Mouse (Mus musculus) gastrocnemius, postnatal 36 days (tissue): ENCODE results near the gene Rnf212b. TPM values are rescaled to one million over a fixed set of nuclear protein-coding genes. Genes with fewer than 3 reads are reported as not detected.
"Not testable (repeated sequence)": the region's sequence is repeated elsewhere in the genome, so short reads cannot be mapped to it uniquely, and the experiment has no call there.

Experiments
- DNase-seq, 2 experiments: peaks; one replicate each; pipeline ENCODE4 v3.0.0; 2022
- intact Hi-C: fragments of 180-260 bp; cut with DNase I; formaldehyde crosslinking; loops from one replicate; pipeline ENCODE4 v1.15.1; 2025
- long read RNA-seq, 2 experiments: library from polyadenylated mRNA; stranded (forward); transcript quantifications; one replicate each; pipeline ENCODE4 v2.0.0; 2021
- total RNA-seq, 2 experiments: library from RNA; stranded (reverse); gene quantifications; 2 replicates each; pipeline ENCODE4 v1.2.3; 2021

The Rnf212b gene
- total RNA-seq: 1 to 10 TPM; 2.2 TPM
- long read RNA-seq, experiment 1, partial matches to known transcripts: 0 of 8 reads
- long read RNA-seq, experiment 1, other reads (novel, unspliced or antisense): 8 of 8 reads
- long read RNA-seq, experiment 2, partial matches to known transcripts: 1 of 7 reads
- long read RNA-seq, experiment 2, other reads (novel, unspliced or antisense): 6 of 7 reads

- intact Hi-C loops: no loop called here
- no peak for DNase-seq
Measured at GRCm38 (mm10) chr14:54813991-54814390, at the start of gene Rnf212b. Gene Rnf212b (plus strand): TSS chr14:54814141.

DNA sequence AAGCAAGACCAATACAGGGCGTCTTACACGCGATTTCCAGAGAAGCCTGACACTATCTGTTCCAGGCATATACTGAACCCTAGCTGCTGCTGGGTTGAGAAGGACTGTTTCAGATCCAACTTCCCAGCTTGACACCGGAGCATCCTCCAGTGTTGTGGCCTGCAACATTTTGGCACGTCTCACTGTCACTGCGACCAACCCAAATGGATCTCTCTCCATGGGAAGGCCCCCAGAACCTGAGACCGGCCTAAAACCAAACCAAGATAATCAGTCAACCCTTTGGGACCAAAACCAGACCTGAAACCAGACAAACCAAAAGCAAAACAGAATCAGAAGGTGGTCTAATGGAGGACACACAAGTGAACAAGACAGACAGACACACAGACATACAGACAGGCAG is 47.0 kb upstream of the Rnf212b start:
- intact Hi-C loops, DNase-seq: not testable (repeated sequence)

- intact Hi-C loops: no loop called here
- DNase-seq: no peak
Measured at GRCm38 (mm10) chr14:54768314-54769067, 45.5 kb upstream of the Rnf212b start.

DNA sequence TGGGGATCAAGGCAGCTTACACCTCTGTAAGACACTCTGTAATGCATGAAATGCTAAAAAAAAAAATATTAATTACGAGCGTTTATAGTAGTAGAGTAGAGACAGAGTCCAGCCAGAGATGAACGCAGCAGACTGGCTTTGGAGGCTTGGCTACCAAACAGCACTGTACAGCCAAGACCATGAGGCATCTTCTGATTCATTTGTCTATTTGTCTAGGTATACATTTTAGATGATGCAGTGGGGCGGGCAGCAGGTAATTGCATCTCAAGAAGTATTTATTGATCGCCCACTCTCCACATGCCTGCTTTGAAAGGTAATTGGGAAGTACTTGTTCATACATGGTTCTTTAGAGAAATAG is 44.9 kb upstream of the Rnf212b start:
- intact Hi-C loops: no loop called here
- DNase-seq: no peak

DNA sequence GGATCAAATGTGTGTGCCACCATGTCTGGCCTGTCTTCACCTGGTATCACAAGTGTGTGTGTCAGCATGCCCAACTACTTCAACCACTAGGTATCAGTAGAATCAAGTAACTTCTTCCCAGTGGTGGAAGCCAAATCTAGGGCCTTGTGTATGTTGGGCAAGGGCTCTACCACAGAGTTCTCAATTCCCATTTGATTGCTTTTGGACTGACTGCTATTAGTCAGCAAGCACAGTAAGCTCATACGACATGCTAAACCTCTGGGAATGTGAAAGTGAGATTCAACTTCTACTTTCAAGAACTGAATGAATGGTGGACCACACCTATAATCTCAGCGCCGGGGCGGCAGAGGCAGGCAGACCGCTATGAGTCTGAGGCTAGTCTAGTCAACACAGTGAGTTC is 43.6 kb upstream of the Rnf212b start:
- intact Hi-C loops: no loop called here

GRCm38 (mm10) chr14:54772333-54772856 is 41.5 kb upstream of the Rnf212b start:
- DNase-seq: no peak
- intact Hi-C loops: no loop called here

More for the DNA sequence above, 43.6 kb upstream of the Rnf212b start:
- no peak for DNase-seq

DNA sequence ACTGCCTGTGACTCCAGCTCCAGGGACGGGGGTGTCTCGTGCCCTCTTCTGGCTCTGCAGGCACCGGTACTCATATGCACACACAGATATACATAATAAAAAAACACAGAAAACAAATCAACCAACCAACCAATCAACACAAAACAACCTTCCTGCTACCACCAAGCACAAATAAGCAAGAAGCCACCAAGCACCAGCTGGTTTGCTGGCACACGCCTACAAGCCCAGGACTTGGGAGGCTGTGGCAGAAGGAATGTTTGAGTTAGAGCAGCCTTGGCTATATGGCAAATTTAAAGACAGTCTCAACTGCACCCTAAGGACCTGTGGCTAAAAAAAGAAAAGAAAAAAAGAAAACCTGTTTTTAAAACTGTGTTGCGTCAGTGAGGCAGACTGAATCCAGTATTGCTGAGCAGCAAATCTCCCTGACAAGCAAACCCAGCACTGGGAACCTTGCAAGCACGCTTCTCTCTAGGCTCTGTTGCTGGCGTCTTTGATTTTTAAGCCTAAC is 38.4 kb upstream of the Rnf212b start:
- DNase-seq: no peak
- intact Hi-C loops: no loop called here

- intact Hi-C loops: no loop called here
Measured at GRCm38 (mm10) chr14:54776768-54777167, 37.2 kb upstream of the Rnf212b start.

GRCm38 (mm10) chr14:54777893-54778292 is 36.0 kb upstream of the Rnf212b start:
- DNase-seq: no peak
- intact Hi-C loops: no loop called here

More at GRCm38 (mm10) chr14:54776768-54777167, 37.2 kb upstream of the Rnf212b start:
- DNase-seq: no peak

DNA sequence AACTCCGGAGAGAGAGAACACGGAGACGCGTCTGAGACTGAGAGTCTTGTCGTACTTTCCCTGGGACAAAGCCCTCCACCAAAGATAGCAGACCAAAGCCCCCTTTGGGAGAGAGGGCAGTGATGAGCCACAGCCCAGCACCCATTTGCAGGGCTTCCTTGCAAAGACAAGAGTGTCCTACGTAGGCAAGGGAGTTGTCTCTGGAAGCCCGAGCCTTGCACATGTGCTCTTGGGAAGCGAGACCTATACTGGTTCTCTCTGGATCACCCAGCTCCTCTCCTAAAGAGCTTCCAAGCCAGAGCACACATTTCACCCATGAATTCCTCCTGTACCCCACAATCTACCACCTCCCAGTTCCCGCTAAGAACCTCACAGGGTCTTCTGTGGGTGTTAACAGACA is 33.9 kb upstream of the Rnf212b start:
- no peak for DNase-seq
- intact Hi-C loops: loop anchor here (2.0 kb wide), 1 partner anchor 31 kb away; no protein-coding TSS in a partner anchor

- intact Hi-C loops: loop anchor here (2.0 kb wide), 1 partner anchor 32 kb away; no protein-coding TSS in a partner anchor
- DNase-seq: peak; percentile 38 to 56
Measured at GRCm38 (mm10) chr14:54780836-54781609, 32.9 kb upstream of the Rnf212b start.

DNA sequence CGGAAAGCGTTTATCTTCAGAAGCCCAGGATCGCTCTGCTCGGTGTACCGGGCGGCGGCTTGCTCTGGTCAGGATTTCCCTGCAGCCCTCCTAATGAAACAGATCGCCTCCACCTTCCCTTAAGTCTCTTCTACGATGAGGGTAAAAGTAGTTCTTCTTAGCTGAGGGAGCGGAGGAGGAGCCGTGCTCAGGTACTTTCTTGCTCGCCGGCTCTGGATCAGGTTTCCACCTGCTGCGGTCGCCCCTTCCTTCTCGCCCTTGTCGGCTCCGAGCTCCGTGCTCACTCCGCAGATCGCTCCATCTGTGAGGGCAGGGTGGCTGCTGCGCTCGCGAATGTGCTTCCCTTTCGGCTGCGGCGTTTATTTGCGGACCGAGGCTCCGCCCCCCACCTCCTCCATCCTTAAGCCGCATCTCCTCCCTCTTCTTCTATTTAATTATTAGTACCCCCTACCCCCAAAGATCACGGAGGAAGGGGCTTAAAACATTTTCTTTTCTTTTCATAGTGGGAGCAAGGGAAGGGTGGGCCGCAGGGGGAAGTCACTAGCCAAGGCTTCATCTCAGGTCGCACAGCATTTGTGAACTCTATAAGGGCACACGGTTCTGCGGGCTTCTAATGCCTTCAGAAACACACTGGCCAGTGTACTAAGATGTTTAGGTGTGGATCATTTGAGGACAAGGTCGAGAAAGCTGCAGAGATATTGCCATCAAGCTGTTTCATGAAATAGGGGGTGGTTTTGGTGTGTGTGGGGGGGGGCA is 32.2 kb upstream of the Rnf212b start, which contains the start of gene Slc7a8:
Gene Slc7a8, minus strand, starts transcription at position 337 of the 756 bp plus-strand sequence.
- intact Hi-C loops: loop anchor here (2.0 kb wide), 1 partner anchor 33 kb away; no protein-coding TSS in a partner anchor
- DNase-seq: peak; percentile 50 to 57

- no peak for DNase-seq
- intact Hi-C loops: no loop called here
Measured at GRCm38 (mm10) chr14:54782971-54783370, 31.0 kb upstream of the Rnf212b start.

GRCm38 (mm10) chr14:54785898-54786297 is 28.0 kb upstream of the Rnf212b start:
- peak; percentile 66 to 70 for DNase-seq
- intact Hi-C loops: loop anchor here (1.0 to 5.0 kb wide), 2 partner anchors 72 to 76 kb away; no protein-coding TSS in a partner anchor

GRCm38 (mm10) chr14:54786489-54786888 is 27.5 kb upstream of the Rnf212b start:
- no peak for DNase-seq

GRCm38 (mm10) chr14:54787226-54787625 is 26.7 kb upstream of the Rnf212b start:
- no peak for DNase-seq
- intact Hi-C loops: loop anchor here (5.0 kb wide), 1 partner anchor 75 kb away; no protein-coding TSS in a partner anchor

More at GRCm38 (mm10) chr14:54786489-54786888, 27.5 kb upstream of the Rnf212b start:
- intact Hi-C loops: loop anchor here (1.0 to 5.0 kb wide), 2 partner anchors 72 to 76 kb away; no protein-coding TSS in a partner anchor

GRCm38 (mm10) chr14:54788231-54788630 is 25.7 kb upstream of the Rnf212b start:
- intact Hi-C loops: loop anchor here (5.0 kb wide), 1 partner anchor 74 kb away; no protein-coding TSS in a partner anchor
- no peak for DNase-seq

GRCm38 (mm10) chr14:54792166-54792565 is 21.8 kb upstream of the Rnf212b start:
- intact Hi-C loops: no loop called here
- DNase-seq: no peak

DNA sequence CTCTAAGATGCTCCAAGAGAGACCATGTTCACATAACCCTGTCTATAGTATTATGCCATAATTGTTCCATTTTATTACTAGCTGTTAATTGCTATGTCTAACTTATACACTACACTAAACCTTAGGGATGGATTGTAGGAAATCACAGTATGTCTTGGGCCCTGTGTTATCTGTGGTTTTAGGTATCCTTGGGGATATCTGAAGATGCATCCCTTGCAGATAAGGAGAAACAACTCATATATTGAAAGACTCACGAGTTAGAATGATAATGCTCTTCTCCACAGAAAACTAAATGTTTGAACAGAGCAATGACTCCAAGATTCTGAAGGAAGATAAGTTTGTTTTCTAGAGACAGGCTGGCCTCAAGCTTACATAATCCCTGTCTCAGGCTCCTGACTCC is 20.6 kb upstream of the Rnf212b start:
- no peak for DNase-seq
- intact Hi-C loops: no loop called here
